In genomic region chr10:128095003-128095636, GRCm38 (mm10) we compare ENCODE assay signal across 8 mouse cellular contexts. TPM values are rescaled to one million over a fixed set of nuclear protein-coding genes. Genes with fewer than 3 reads are reported as not detected.
A peak's percentile ranks its signal among the peaks of the same experiment; 100 is the strongest.
DNase-seq lines count a peak whose midpoint lies in the region; ATAC-seq and TF ChIP-seq lines count a peak whose summit lies in the region.

No protein-coding gene starts in this region.

- H3K36me3 ChIP-seq in heart, postnatal 0 days (replicated peaks; ENCODE audit: control insufficient read depth, insufficient read depth, low read length), result peaks cover 5% of the 10 kb centered on the region
- H3K36me3 ChIP-seq in forebrain, embryonic 12.5 days (replicated peaks), result peaks cover 6% of the 10 kb centered on the region
- peaks cover 4% of the 10 kb centered on the region for H3K36me3 ChIP-seq in liver, embryonic 14.5 days (replicated peaks; ENCODE audit: control insufficient read depth, insufficient read depth, low read depth)

- H3K9ac ChIP-seq in heart, postnatal 0 days (replicated peaks; ENCODE audit: low read depth, low read length), result no peak overlapping the region
- H3K9ac ChIP-seq in forebrain, embryonic 12.5 days, result no peak overlapping the region
- H3K9ac ChIP-seq in liver, embryonic 14.5 days (replicated peaks), result peak overlapping the region; percentile 59

- peak overlapping the region; percentile 90 for H3K4me2 ChIP-seq in heart, postnatal 0 days (ENCODE audit: low read depth, low read length)
- peak overlapping the region; percentile 71 for H3K4me2 ChIP-seq in forebrain, embryonic 12.5 days
- peak overlapping the region; percentile 88 for H3K4me2 ChIP-seq in liver, embryonic 14.5 days (ENCODE audit: low read depth)

- no peak for TF ChIP-seq CTCF in heart, postnatal 0 days (IDR thresholded peaks at IDR 0.05; ENCODE audit: low read depth)
- no peak for TF ChIP-seq CTCF in liver, embryonic 14.5 days (IDR thresholded peaks at IDR 0.05; ENCODE audit: low read depth)

- H3K27me3 ChIP-seq in heart, postnatal 0 days (ENCODE audit: control insufficient read depth, insufficient read depth, low read length), result no peaks in the 10 kb centered on the region
- H3K27me3 ChIP-seq in forebrain, embryonic 12.5 days, result no peaks in the 10 kb centered on the region
- H3K27me3 ChIP-seq in liver, embryonic 14.5 days (ENCODE audit: control insufficient read depth, insufficient read depth, low read length), result no peaks in the 10 kb centered on the region

- no peak for TF ChIP-seq EP300 in heart, postnatal 0 days (IDR thresholded peaks at IDR 0.05; ENCODE audit: low read depth)
- TF ChIP-seq EP300 in liver, embryonic 14.5 days (IDR thresholded peaks at IDR 0.05; ENCODE audit: low read depth), result no peak

- peaks cover 40% of the 10 kb centered on the region for H3K4me1 ChIP-seq in heart, postnatal 0 days (ENCODE audit: control insufficient read depth, insufficient read depth)
- peaks cover 65% of the 10 kb centered on the region for H3K4me1 ChIP-seq in forebrain, embryonic 12.5 days
- peaks cover 44 to 48% of the 10 kb centered on the region in 2 experiments for H3K4me1 ChIP-seq in liver, embryonic 14.5 days (replicated peaks; ENCODE audit: control insufficient read depth in 2 of 2, insufficient read depth in 2 of 2, low read length in 1 of 2)

- ATAC-seq in heart, postnatal 0 days (ENCODE audit: insufficient read depth, low read depth), result no peak
- ATAC-seq in forebrain, embryonic 12.5 days (ENCODE audit: low FRiP score), result no peak
- no peak for ATAC-seq in liver, embryonic 14.5 days (ENCODE audit: insufficient read depth)
- no peak for ATAC-seq in cerebellum, adult (ENCODE audit: insufficient number of reproducible peaks, low FRiP score, low TSS enrichment)

- 43% methylated on average over 9 of the region's 9 CpGs for WGBS in heart, postnatal 0 days
- WGBS in forebrain, embryonic 12.5 days, result 20% methylated on average over 9 of the region's 9 CpGs
- WGBS in liver, embryonic 14.5 days (ENCODE audit: insufficient replicate concordance), result 14% methylated on average over 9 of the region's 9 CpGs

- DNase-seq in heart, postnatal 0 days (ENCODE audit: low spot score), result no peak
- no peak for DNase-seq in heart, adult 9 months (ENCODE audit: low spot score in 2 of 2)
- DNase-seq in ES-CJ7 (ENCODE audit: low read depth, low spot score), result peak; percentile 91
- DNase-seq in liver, embryonic 14.5 days (ENCODE audit: low read depth in 3 of 3, low spot score in 3 of 3), result no peak
- DNase-seq in adrenal gland, adult (ENCODE audit: inconsistent age in 2 of 2, low spot score in 1 of 2), result no peak
- DNase-seq in right cerebral cortex, postnatal 10 days (ENCODE audit: low spot score in 2 of 2), result no peak

- peak overlapping the region; percentile 85 for H3K4me3 ChIP-seq in heart, postnatal 0 days (ENCODE audit: low read depth, low read length)
- peak overlapping the region; percentile 27; the same call in 1 of the 2 replicates for H3K4me3 ChIP-seq in forebrain, embryonic 12.5 days (replicated peaks)
- H3K4me3 ChIP-seq in liver, embryonic 14.5 days (ENCODE audit: insufficient read depth in 1 of 2, low read depth in 2 of 2, low read length in 2 of 2), result peak overlapping the region; percentile 39 to 74

- H3K9me3 ChIP-seq in heart, postnatal 0 days (replicated peaks; ENCODE audit: control insufficient read depth, low read length), result no peaks in the 10 kb centered on the region
- no peaks in the 10 kb centered on the region for H3K9me3 ChIP-seq in forebrain, embryonic 12.5 days
- no peaks in the 10 kb centered on the region for H3K9me3 ChIP-seq in liver, embryonic 14.5 days (ENCODE audit: control insufficient read depth, low read length)

- peak overlapping the region; percentile 10; the same call in 1 of the 2 replicates for H3K27ac ChIP-seq in heart, postnatal 0 days (ENCODE audit: low read depth)
- H3K27ac ChIP-seq in forebrain, embryonic 12.5 days, result no peak overlapping the region
- H3K27ac ChIP-seq in liver, embryonic 14.5 days, result peak overlapping the region; percentile 96

RNA-seq across cellular contexts. Expression of gene Baz2a, which starts 3.7 kb away (rescaled TPM):
- total RNA-seq in heart, postnatal 0 days (2014; rRNA removed; ENCODE audit: low replicate concordance), result 15.8 and 16.7 TPM in 2 replicates
- 7.2 and 7.7 TPM in 2 replicates for polyA plus RNA-seq in heart, postnatal 0 days (2015; fragmentation: Nextera tagmentation; extraction: Ambion mirVana)
- polyA plus RNA-seq in forebrain, embryonic 12.5 days (2016; fragmentation: Nextera tagmentation; extraction: Ambion mirVana), result 14.0 and 14.6 TPM in 2 replicates
- polyA plus RNA-seq in liver, embryonic 14.5 days (2012; rRNA removed), result 9.5 TPM in 2 replicates
- 9.1 and 10.3 TPM in 2 replicates for polyA plus RNA-seq in liver, embryonic 14.5 days (2014; fragmentation: Nextera tagmentation; extraction: Ambion mirVana)

RNA-seq across cellular contexts. Expression of gene Atp5b, which starts 12.0 kb away (rescaled TPM):
- 19,517 and 23,614 TPM in 2 replicates for total RNA-seq in heart, postnatal 0 days (2014; rRNA removed; ENCODE audit: low replicate concordance)
- 9,758 and 9,784 TPM in 2 replicates for polyA plus RNA-seq in heart, postnatal 0 days (2015; fragmentation: Nextera tagmentation; extraction: Ambion mirVana)
- 2,091 and 2,135 TPM in 2 replicates for polyA plus RNA-seq in forebrain, embryonic 12.5 days (2016; fragmentation: Nextera tagmentation; extraction: Ambion mirVana)
- polyA plus RNA-seq in liver, embryonic 14.5 days (2012; rRNA removed), result 910 and 999 TPM in 2 replicates
- 1,823 and 1,877 TPM in 2 replicates for polyA plus RNA-seq in liver, embryonic 14.5 days (2014; fragmentation: Nextera tagmentation; extraction: Ambion mirVana)

RNA-seq across cellular contexts. Expression of gene Ptges3, which starts 36.4 kb away (rescaled TPM):
- total RNA-seq in heart, postnatal 0 days (2014; rRNA removed; ENCODE audit: low replicate concordance), result 48.4 and 59.2 TPM in 2 replicates
- polyA plus RNA-seq in heart, postnatal 0 days (2015; fragmentation: Nextera tagmentation; extraction: Ambion mirVana), result 209 and 211 TPM in 2 replicates
- 611 and 642 TPM in 2 replicates for polyA plus RNA-seq in forebrain, embryonic 12.5 days (2016; fragmentation: Nextera tagmentation; extraction: Ambion mirVana)
- polyA plus RNA-seq in liver, embryonic 14.5 days (2012; rRNA removed), result 20.9 and 40.1 TPM in 2 replicates
- polyA plus RNA-seq in liver, embryonic 14.5 days (2014; fragmentation: Nextera tagmentation; extraction: Ambion mirVana), result 233 and 244 TPM in 2 replicates

RNA-seq across cellular contexts. Expression of gene Naca, which starts 59.7 kb away (rescaled TPM):
- total RNA-seq in heart, postnatal 0 days (2014; rRNA removed; ENCODE audit: low replicate concordance), result 307 and 346 TPM in 2 replicates
- polyA plus RNA-seq in heart, postnatal 0 days (2015; fragmentation: Nextera tagmentation; extraction: Ambion mirVana), result 370 and 382 TPM in 2 replicates
- 758 and 799 TPM in 2 replicates for polyA plus RNA-seq in forebrain, embryonic 12.5 days (2016; fragmentation: Nextera tagmentation; extraction: Ambion mirVana)
- 160 and 272 TPM in 2 replicates for polyA plus RNA-seq in liver, embryonic 14.5 days (2012; rRNA removed)
- polyA plus RNA-seq in liver, embryonic 14.5 days (2014; fragmentation: Nextera tagmentation; extraction: Ambion mirVana), result 519 and 530 TPM in 2 replicates

Comparison
In these comparisons a context has a peak if more than half of its experiments do, and no peak if none do; other contexts are left out.
1. H3K4me3 ChIP-seq: peak in every context shown above with its lines; median percentile 85 in heart, postnatal 0 days; 56 in liver, embryonic 14.5 days; 27 in forebrain, embryonic 12.5 days.